Mouse (Mus musculus) hematopoietic stem cell, adult 5-6 weeks (primary cell): ENCODE results near the gene Fezf2. TPM values are rescaled to one million over a fixed set of nuclear protein-coding genes. Genes with fewer than 3 reads are reported as not detected.

Source experiments
- ATAC-seq, 2 experiments: fragments of 125-278 bp in 1 of 2; replicated peaks in 1 of 2; 2 replicates each; pipeline ENCODE4 v1.8.0; 2016 to 2017; ENCODE audit warnings: inconsistent platforms in 2 of 2, mild to moderate bottlenecking in 2 of 2, moderate number of reproducible peaks in 2 of 2, low read depth in 1 of 2, moderate TSS enrichment in 1 of 2; ENCODE audit not compliant: low FRiP score in 2 of 2, poor library complexity in 2 of 2, severe bottlenecking in 2 of 2, insufficient read depth in 1 of 2, low TSS enrichment in 1 of 2
- total RNA-seq: library from RNA; stranded (forward); fragments of 172-1452, 232-1000 nt; gene quantifications from 2 replicates; pipeline ENCODE4 v1.2.3, GENCODE M21; 2017

Gene Fezf2
- total RNA-seq, 1 experiment from 2014 or later, result not detected

GRCm38 (mm10) chr14:12299654-12300053, 48.3 kb downstream of the Fezf2 start:
- ATAC-seq, result no peak

- ATAC-seq, result no peak
These were observed 48.8 kb downstream of the Fezf2 start for GRCm38 (mm10) chr14:12299171-12299570.

GRCm38 (mm10) chr14:12296391-12296790, 51.6 kb downstream of the Fezf2 start:
- no peak for ATAC-seq

Other genes with a start within 250 kb of the Fezf2 start
- gene Gm49355, start 64.2 kb downstream of the Fezf2 start, total RNA-seq, result 0.60 TPM in 1 of 2 replicates, not detected in the other
- gene 3830406C13Rik, start 64.0 kb downstream of the Fezf2 start, total RNA-seq, result 30.0 and 35.6 TPM in 2 replicates